Comparison of ENCODE assay signal across 11 mouse cellular contexts in the genomic region with DNA sequence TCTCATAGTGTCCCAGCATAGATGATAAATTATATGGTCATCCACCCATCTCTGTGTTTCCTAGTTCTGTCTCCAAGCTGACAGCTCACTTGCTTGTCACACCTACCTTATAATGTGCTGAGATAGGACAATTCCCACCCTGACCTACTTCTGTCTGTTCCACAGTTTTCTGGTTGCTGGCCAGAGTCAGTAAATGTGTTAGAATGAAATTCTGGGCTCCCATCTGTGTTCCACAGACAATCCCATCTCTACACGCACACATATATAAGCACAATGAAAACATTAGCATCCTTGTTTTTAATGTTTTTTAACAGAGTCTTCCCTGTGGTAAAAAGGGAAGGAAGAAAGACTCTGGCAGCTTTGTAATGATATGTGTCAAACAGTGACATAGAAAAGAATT.
DNase-seq lines count a peak whose midpoint lies in the region; ATAC-seq lines count a peak whose summit lies in the region.
"Had no signal": no experiment of that assay in that cellular context is flagged by ENCODE, and none has a peak within 500 bp of the region (broad histone marks: within the 10 kb centered on the region; RNA-seq: fewer than 3 reads in every experiment).

No protein-coding gene starts in this region.

- DNase-seq in cerebellum, postnatal 4 days (ENCODE audit: low spot score in 2 of 2): no peak
- DNase-seq in layer of hippocampus, adult 11-12 months (ENCODE audit: low spot score): peak; percentile 17
- DNase-seq in layer of hippocampus, postnatal 25 days (ENCODE audit: extremely low spot score in 1 of 2, low spot score in 1 of 2): no peak
- DNase-seq in brain, adult 2 months (ENCODE audit: low read depth, low spot score): peak; percentile 61
- peak; percentile 6 to 51 for DNase-seq in layer of hippocampus, postnatal 14 days (ENCODE audit: low spot score in 2 of 2)
- no peak for DNase-seq in lung, postnatal 4 days
- no peak for DNase-seq in T-cell, adult 2 months (ENCODE audit: low spot score)
- DNase-seq: adrenal gland, postnatal 14 days; kidney, adult 11 months; thymus, postnatal 36 days had no signal

- peak; percentile 32; the same call in 1 of the 2 replicates for ATAC-seq in cerebellum, adult (ENCODE audit: insufficient number of reproducible peaks, low FRiP score, low TSS enrichment)

Comparison
In these comparisons a context has a peak if more than half of its experiments do, and no peak if none do; other contexts are left out.
1. DNase-seq: peak in layer of hippocampus, adult 11-12 months (single experiment), brain, adult 2 months (single experiment) and layer of hippocampus, postnatal 14 days (2 of 2); none in cerebellum, postnatal 4 days (0 of 2), layer of hippocampus, postnatal 25 days (0 of 2), lung, postnatal 4 days (0 of 2) and T-cell, adult 2 months (single experiment).